In the genomic region with DNA sequence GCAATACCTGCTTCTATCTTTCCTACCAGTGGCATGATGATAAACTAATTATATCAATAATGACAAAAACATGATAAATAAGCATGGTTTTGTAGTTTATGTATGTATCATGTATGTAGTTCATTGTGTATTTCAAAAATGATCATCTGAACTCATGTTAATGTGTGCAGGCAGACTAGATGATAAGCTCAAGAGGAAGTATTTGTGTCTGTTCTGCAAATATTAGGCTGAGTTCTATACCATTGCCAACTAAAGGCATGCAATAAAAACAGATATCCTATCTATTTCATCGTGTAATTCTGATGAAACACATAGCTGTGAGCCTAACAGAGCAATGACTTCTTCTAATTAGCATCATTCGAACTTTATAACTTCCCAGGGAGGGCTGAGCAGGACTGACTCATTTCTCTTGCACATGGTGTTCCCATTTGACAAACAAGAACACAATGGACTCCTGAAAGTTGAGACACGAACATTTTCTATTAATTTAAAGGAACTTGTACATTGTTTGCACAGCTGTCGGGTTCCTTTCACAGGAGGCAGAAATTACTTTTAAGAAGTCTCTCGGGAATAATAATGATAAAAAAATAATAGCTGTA, we compare ENCODE assay signal across 30 mouse cellular contexts.
A peak's percentile ranks its signal among the peaks of the same experiment; 100 is the strongest.
DNase-seq lines count a peak whose midpoint lies in the region; ATAC-seq and TF ChIP-seq lines count a peak whose summit lies in the region.
"Had no signal": no experiment of that assay in that cellular context is flagged by ENCODE, and none has a peak within 500 bp of the region (broad histone marks: within the 10 kb centered on the region; RNA-seq: fewer than 3 reads in every experiment).

No protein-coding gene starts in this region.

- TF ChIP-seq CTCF in lung, postnatal 0 days (IDR thresholded peaks at IDR 0.05) = no peak
- TF ChIP-seq CTCF in stomach, postnatal 0 days (IDR thresholded peaks at IDR 0.05; ENCODE audit: low read depth) = no peak

- H3K4me1 ChIP-seq in lung, postnatal 0 days (ENCODE audit: insufficient read depth, low read depth, low read length) = no peaks in the 10 kb centered on the region
- no peaks in the 10 kb centered on the region for H3K4me1 ChIP-seq in stomach, postnatal 0 days (replicated peaks; ENCODE audit: control insufficient read depth, insufficient read depth)
- H3K4me1 ChIP-seq: embryonic facial prominence, embryonic 12.5 days; forebrain, embryonic 12.5 days; forebrain, embryonic 15.5 days; heart, embryonic 10.5 days; heart, embryonic 13.5 days had no signal

- H3K4me2 ChIP-seq in lung, postnatal 0 days (replicated peaks; ENCODE audit: low read depth, low read length) = no peak overlapping the region
- H3K4me2 ChIP-seq in stomach, postnatal 0 days (replicated peaks; ENCODE audit: low read depth) = no peak overlapping the region
- H3K4me2 ChIP-seq: embryonic facial prominence, embryonic 12.5 days; forebrain, embryonic 12.5 days; forebrain, embryonic 15.5 days; heart, embryonic 13.5 days; hindbrain, embryonic 14.5 days had no signal

- no peak for ATAC-seq in lung, postnatal 0 days
- ATAC-seq in megakaryocyte, adult 5-6 weeks (ENCODE audit: poor library complexity, severe bottlenecking) = 0 out of 2 replicates have a peak, but pooled peaks have one; percentile 3
- ATAC-seq in stomach, postnatal 0 days (ENCODE audit: low FRiP score, low TSS enrichment) = peak; percentile 40; the same call in 1 of the 2 replicates
- no peak for ATAC-seq in activated CD4-positive, CD25-positive, alpha-beta regulatory T cell, adult 4 months
- ATAC-seq: forebrain, embryonic 15.5 days; hindbrain, postnatal 0 days; inflammation-experienced regulatory T-cells, adult 6 months; intestine, embryonic 16.5 days had no signal

- no peak overlapping the region for H3K9ac ChIP-seq in lung, postnatal 0 days (replicated peaks; ENCODE audit: low read depth)
- no peak overlapping the region for H3K9ac ChIP-seq in stomach, postnatal 0 days (ENCODE audit: low read length)
- H3K9ac ChIP-seq: embryonic facial prominence, embryonic 12.5 days; forebrain, embryonic 12.5 days; forebrain, embryonic 15.5 days; heart, embryonic 13.5 days; hindbrain, embryonic 14.5 days had no signal

- H3K4me3 ChIP-seq in lung, postnatal 0 days (ENCODE audit: low read depth, low read length) = no peak overlapping the region
- no peak overlapping the region for H3K4me3 ChIP-seq in stomach, postnatal 0 days (ENCODE audit: low read depth, low read length)
- H3K4me3 ChIP-seq: embryonic facial prominence, embryonic 12.5 days; erythroblast, embryonic 14.5 days; forebrain, embryonic 12.5 days; forebrain, embryonic 15.5 days; heart, adult 2 months; heart, embryonic 10.5 days; heart, embryonic 13.5 days had no signal

- peak; percentile 78 for TF ChIP-seq EP300 in lung, postnatal 0 days (IDR thresholded peaks at IDR 0.05)
- TF ChIP-seq EP300 in stomach, postnatal 0 days (optimal IDR thresholded peaks at IDR 0.05) = no peak

- H3K36me3 ChIP-seq in lung, postnatal 0 days (ENCODE audit: insufficient read depth, low read length) = no peaks in the 10 kb centered on the region
- no peaks in the 10 kb centered on the region for H3K36me3 ChIP-seq in stomach, postnatal 0 days (ENCODE audit: control insufficient read depth, insufficient read depth, low read length)
- H3K36me3 ChIP-seq: embryonic facial prominence, embryonic 12.5 days; forebrain, embryonic 12.5 days; forebrain, embryonic 15.5 days; G1E; heart, embryonic 10.5 days; heart, embryonic 13.5 days had no signal

- no peaks in the 10 kb centered on the region for H3K9me3 ChIP-seq in lung, postnatal 0 days (ENCODE audit: low read length)
- no peaks in the 10 kb centered on the region for H3K9me3 ChIP-seq in stomach, postnatal 0 days (ENCODE audit: control insufficient read depth, low read length)
- H3K9me3 ChIP-seq: embryonic facial prominence, embryonic 12.5 days; forebrain, embryonic 12.5 days; forebrain, embryonic 15.5 days; G1E; heart, embryonic 10.5 days; heart, embryonic 13.5 days had no signal

- no peaks in the 10 kb centered on the region for H3K27me3 ChIP-seq in lung, postnatal 0 days (replicated peaks; ENCODE audit: insufficient read depth, low read length)
- no peaks in the 10 kb centered on the region for H3K27me3 ChIP-seq in stomach, postnatal 0 days (ENCODE audit: control insufficient read depth, insufficient read depth, low read length)
- H3K27me3 ChIP-seq: CH12.LX; embryonic facial prominence, embryonic 12.5 days; forebrain, embryonic 12.5 days; forebrain, embryonic 15.5 days; heart, embryonic 13.5 days had no signal

- WGBS in lung, postnatal 0 days = 53% methylated on average over 5 of the region's 5 CpGs
- WGBS in stomach, postnatal 0 days = 42% methylated on average over 5 of the region's 5 CpGs

- no peak overlapping the region for H3K27ac ChIP-seq in lung, postnatal 0 days (ENCODE audit: low read length)
- H3K27ac ChIP-seq in stomach, postnatal 0 days (replicated peaks) = no peak overlapping the region
- H3K27ac ChIP-seq: embryonic facial prominence, embryonic 12.5 days; forebrain, embryonic 12.5 days; forebrain, embryonic 15.5 days; heart, adult 2 months; heart, embryonic 10.5 days; heart, embryonic 13.5 days; hindbrain, embryonic 14.5 days; hindbrain, postnatal 0 days had no signal

- no peak for DNase-seq in lung, postnatal 0 days (ENCODE audit: low spot score)
- no peak for DNase-seq in lung, postnatal 14 days
- DNase-seq in stomach, postnatal 0 days (ENCODE audit: low spot score) = no peak
- no peak for DNase-seq in layer of hippocampus, adult 8-10 months (ENCODE audit: low spot score in 2 of 2)
- DNase-seq: adrenal gland, postnatal 10 days; adrenal gland, postnatal 36 days; B cell, adult 2 months; cerebellum, adult 11-12 months; cerebellum, adult 8-10 months; cerebellum, postnatal 10 days; cerebellum, postnatal 36 days; embryo, embryonic 11 days; gastrocnemius, postnatal 25 days; heart, adult 2 months; heart, postnatal 14 days; heart, postnatal 4 days had no signal

Comparison
In these comparisons a context has a peak if more than half of its experiments do, and no peak if none do; other contexts are left out.
1. ATAC-seq: peak in megakaryocyte, adult 5-6 weeks (single experiment) and stomach, postnatal 0 days (single experiment); none in lung, postnatal 0 days (single experiment) and activated CD4-positive, CD25-positive, alpha-beta regulatory T cell, adult 4 months (single experiment).